Mouse (Mus musculus) testis, adult 2 months (tissue): ENCODE results near the gene Kctd14. TPM values are rescaled to one million over a fixed set of nuclear protein-coding genes. Genes with fewer than 3 reads are reported as not detected.
"Not testable (repeated sequence)": the region's sequence is repeated elsewhere in the genome, so short reads cannot be mapped to it uniquely, and the experiment has no call there.

Experiments used
- H3K27ac ChIP-seq: fragments of 200-500 bp; 2 replicates; pipeline ENCODE4 v1.5.1; 2012; ENCODE audit warnings: low read depth, low read length; ENCODE audit not compliant: control insufficient read depth, insufficient read depth
- H3K27me3 ChIP-seq: fragments of 200-500 bp; 2 replicates; pipeline ENCODE4 v1.6.1; 2012; ENCODE audit warnings: mild to moderate bottlenecking, low read length, moderate library complexity; ENCODE audit not compliant: control insufficient read depth, insufficient read depth
- H3K36me3 ChIP-seq: fragments of 200-500 bp; 2 replicates; pipeline ENCODE4 v1.6.1; 2012; ENCODE audit warnings: mild to moderate bottlenecking, low read length; ENCODE audit not compliant: control insufficient read depth, insufficient read depth
- H3K4me1 ChIP-seq: fragments of 200-500 bp; 2 replicates; pipeline ENCODE4 v1.6.1; 2012; ENCODE audit warnings: low read length; ENCODE audit not compliant: control insufficient read depth, insufficient read depth
- H3K4me3 ChIP-seq: fragments of 200-500 bp; 2 replicates; pipeline ENCODE4 v1.5.1; 2012; ENCODE audit warnings: low read depth, mild to moderate bottlenecking, low read length, moderate library complexity, mixed read lengths; ENCODE audit not compliant: control insufficient read depth
- CTCF ChIP-seq: fragments of 200-500 bp; IDR thresholded peaks from 2 replicates; pipeline ENCODE4 v1.5.1; 2012; ENCODE audit warnings: low read depth, mild to moderate bottlenecking, inconsistent platforms, low read length, moderate library complexity; ENCODE audit not compliant: control insufficient read depth, insufficient read depth, insufficient replicate concordance
- POLR2A ChIP-seq: fragments of 200-500 bp; IDR thresholded peaks from 2 replicates; pipeline ENCODE4 v1.6.1; 2012; ENCODE audit warnings: low read depth, mild to moderate bottlenecking, inconsistent platforms, low read length, moderate library complexity; ENCODE audit not compliant: control insufficient read depth
- polyA plus RNA-seq: library from polyadenylated mRNA; depleted of rRNA; stranded (reverse); fragments of >200 nt; gene quantifications from 2 replicates; pipeline ENCODE4 v1.2.3, GENCODE M21; 2012

Gene Kctd14
- polyA plus RNA-seq, 1 experiment = 12.2 TPM

DNA sequence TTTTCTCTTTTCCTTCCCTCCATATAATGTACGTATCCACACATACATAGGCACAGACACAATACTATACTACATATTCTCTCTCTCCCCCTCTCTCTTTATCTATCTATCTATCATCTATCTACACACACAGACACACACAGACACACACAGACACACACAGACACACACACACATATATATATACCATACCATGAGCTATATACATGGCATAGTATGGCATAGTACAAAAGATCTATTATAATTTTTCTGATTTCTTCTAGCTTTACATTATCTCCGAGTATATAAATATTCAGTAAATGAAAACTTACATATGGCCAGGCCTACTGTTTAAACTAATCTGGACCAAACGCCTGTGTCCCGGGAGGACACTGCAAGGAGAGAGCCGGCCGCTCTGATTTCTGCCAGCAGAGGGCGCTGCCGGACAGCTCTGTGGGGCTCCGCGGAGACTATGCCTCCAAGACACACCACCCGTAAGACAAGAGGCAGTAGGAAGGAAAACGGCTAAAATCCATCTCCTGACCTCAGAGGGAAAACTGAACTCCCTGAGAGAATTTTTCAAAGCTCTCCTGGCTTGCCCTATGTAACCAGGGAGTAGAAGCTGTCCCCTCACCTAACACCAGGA lies 26.4 kb upstream of the Kctd14 start:
- Histone ChIP-seq H3K27me3 (no peaks in the 10 kb centered on the region), H3K27ac (no peak overlapping the region), H3K36me3 (no peaks in the 10 kb centered on the region), H3K4me1 (peaks cover 8% of the 10 kb centered on the region), H3K4me3 (no peak overlapping the region)
- peak; percentile 92 for TF ChIP-seq CTCF
- TF ChIP-seq POLR2A = no peak

DNA sequence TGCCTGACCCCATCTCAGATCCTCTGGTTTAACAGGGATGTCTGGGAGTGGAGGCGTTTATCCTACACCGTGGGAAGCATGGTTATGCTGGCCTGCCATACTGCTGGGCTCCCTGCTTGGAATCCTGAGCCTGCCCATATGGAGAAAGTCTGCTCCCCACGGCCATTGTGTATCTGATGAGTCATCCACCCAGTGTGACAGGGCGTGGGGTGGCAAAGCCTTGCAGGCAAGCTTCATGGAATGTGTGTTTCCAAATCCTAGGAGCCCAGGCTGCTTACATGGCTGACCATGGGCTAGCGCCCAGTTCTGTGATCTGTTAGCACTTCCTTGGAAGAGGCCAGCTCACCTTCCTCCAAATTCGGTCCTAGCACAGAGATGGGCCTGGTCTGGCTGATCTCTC lies 24.6 kb upstream of the Kctd14 start:
- TF ChIP-seq CTCF (no peak), POLR2A (no peak)
- Histone ChIP-seq H3K36me3 (no peaks in the 10 kb centered on the region), H3K4me1 (peaks cover 4% of the 10 kb centered on the region; the same call in 1 of the 2 replicates), H3K27ac (no peak overlapping the region; the same call in 1 of the 2 replicates), H3K4me3 (no peak overlapping the region), H3K27me3 (no peaks in the 10 kb centered on the region)

DNA sequence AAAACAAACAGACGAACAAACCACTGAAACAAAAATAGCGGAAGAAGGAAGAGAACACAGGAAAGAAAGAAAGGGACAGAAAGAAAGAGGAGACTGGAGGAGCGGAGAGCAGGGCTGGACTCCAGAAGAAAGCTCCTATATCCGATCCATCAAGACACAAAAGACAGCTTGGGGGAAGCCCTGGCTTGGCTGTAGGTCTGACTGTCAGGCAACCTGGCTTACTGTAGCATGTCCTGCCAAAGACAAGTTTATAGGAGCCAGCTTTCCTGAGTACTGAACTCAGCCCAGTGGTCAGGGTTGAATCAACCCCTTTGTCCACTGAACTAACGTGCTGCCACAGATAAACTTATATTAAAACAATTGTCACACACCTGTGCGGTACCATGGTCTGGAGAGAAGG lies 23.8 kb upstream of the Kctd14 start:
- Histone ChIP-seq H3K4me1 (peaks cover 4% of the 10 kb centered on the region; the same call in 1 of the 2 replicates), H3K4me3 (no peak overlapping the region), H3K27me3 (no peaks in the 10 kb centered on the region), H3K27ac (no peak overlapping the region), H3K36me3 (no peaks in the 10 kb centered on the region)
- TF ChIP-seq CTCF (no peak), POLR2A (no peak)

DNA sequence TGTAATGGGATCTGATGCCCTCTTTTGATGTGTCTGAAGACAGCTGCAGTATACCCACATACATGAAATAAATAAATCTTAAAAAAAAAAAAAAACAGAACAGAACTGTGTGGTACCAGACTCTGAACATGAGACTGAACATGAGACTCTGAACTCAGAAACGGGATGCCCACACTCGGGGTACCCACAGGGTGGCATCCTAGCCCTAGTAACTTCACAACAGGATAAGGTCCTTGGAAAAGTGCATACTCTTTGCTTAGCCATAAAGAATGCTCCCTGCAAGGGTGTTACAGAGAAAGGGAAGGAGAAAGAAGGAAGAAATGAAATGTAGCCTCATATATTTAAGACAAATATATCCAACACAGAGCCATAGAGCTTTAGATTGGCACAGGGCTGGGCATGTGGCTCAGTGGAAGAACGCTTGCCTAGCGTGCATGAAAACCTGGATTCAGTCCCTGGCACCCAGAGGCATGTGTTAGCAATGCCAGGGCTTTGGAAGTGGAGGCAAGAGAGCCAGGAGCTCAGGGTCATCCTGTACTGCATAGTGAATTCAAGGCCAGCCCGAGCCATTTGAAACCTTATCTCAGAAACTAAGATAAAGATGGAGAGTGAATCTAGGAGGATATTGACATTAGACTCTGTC lies 23.2 kb upstream of the Kctd14 start:
- H3K27ac ChIP-seq = peak overlapping the region; percentile 10; the same call in 1 of the 2 replicates
- TF ChIP-seq CTCF (no peak), POLR2A (no peak)
- H3K4me3 ChIP-seq = no peak overlapping the region
- no peaks in the 10 kb centered on the region for H3K36me3 ChIP-seq
- no peaks in the 10 kb centered on the region for H3K27me3 ChIP-seq
- peaks cover 4% of the 10 kb centered on the region; the same call in 1 of the 2 replicates for H3K4me1 ChIP-seq

DNA sequence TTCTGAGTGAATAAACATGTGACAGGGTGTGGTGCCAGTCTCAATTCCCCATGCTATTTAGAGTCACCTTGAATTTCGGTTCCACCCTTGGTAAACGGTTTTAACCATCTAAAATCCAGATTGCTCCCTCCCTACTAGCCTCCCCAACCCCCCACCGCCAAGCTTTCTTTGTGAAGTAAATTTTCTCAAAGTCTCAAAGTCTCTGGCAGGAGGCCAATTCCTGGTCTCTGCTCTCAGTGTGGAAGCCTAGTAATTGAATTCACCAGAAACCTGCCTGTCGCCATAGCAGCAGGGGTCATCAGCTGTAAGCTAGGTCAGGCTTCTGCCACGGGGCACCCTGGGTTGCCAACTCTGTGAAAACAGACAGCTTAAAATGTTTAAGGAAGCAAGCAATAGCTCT lies 21.4 kb upstream of the Kctd14 start:
- Histone ChIP-seq H3K4me1 (peaks cover 4% of the 10 kb centered on the region; the same call in 1 of the 2 replicates), H3K27me3 (no peaks in the 10 kb centered on the region), H3K4me3 (no peak overlapping the region), H3K36me3 (no peaks in the 10 kb centered on the region), H3K27ac (no peak overlapping the region)
- TF ChIP-seq CTCF (no peak), POLR2A (no peak)

DNA sequence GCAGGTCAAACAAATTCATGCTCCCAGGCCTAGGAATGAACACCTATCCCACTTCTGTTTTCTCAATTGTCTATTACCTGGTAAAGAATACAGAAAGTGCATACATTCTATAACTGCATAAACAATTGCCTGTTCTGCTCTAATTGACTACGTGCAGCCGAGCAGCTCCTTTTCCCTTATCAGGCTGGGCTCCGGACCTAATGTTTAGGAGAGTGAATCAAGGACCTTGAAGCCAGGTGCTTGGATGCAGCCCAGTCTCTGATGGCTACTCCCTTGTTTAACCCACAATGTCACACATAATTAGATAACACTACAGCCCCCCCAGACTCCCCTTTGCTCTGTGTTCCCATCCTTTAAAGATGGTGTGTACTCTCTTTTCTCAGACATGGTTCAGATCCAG lies 17.6 kb upstream of the Kctd14 start:
- H3K4me1 ChIP-seq, H3K36me3 ChIP-seq, H3K4me3 ChIP-seq, H3K27me3 ChIP-seq: not testable (repeated sequence)
- peak overlapping the region; percentile 58 for H3K27ac ChIP-seq

DNA sequence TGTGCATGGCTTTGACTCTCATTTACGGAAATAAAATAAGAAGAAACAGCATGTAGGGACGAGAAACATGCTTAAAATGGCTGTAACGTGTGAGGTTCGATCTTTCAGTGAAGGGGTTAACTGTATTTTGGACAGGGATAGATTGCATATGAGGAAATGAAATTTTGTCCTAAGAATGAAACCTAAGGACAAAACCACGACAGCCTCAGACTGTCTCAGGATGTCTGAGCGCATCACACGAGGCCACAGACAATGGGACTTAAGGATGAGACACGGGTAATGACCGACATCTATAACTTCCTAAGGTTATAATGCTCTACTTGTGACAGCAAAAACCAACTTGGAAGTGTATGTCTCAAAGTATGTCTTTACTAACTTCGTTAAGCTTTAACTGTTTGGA lies 16.6 kb upstream of the Kctd14 start:
- Histone ChIP-seq H3K36me3 (no peaks in the 10 kb centered on the region), H3K4me1 (no peaks in the 10 kb centered on the region), H3K4me3 (no peak overlapping the region), H3K27me3 (no peaks in the 10 kb centered on the region), H3K27ac (peak overlapping the region; percentile 58; the same call in 1 of the 2 replicates)
- TF ChIP-seq CTCF (no peak), POLR2A (no peak)

DNA sequence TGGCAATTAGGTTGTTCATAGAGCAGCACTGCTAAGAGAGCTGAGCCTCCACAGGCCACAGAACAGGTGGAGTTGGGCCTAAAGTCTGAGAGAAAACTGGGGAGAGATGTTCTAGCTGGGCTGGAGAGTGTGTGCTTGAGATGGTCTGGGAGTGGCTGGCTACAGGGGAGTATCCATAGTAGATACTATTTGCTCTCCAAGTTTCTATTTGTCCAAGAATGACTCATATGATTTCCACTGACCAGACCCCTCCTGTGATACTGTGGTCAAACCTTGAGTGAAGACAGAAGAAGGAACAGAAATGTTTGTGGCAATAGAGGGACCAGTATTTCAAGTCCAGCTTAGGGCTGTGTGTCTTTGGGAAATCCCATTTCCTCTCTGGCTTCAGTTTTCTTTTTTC lies 12.1 kb upstream of the Kctd14 start:
- Histone ChIP-seq H3K4me3 (no peak overlapping the region), H3K27me3 (no peaks in the 10 kb centered on the region), H3K4me1 (no peaks in the 10 kb centered on the region), H3K36me3 (no peaks in the 10 kb centered on the region), H3K27ac (no peak overlapping the region; the same call in 1 of the 2 replicates)
- TF ChIP-seq POLR2A (no peak), CTCF (no peak)
